Mouse (Mus musculus): ENCODE results near the gene Pfdn5.
"Not testable (repeated sequence)": the region's sequence is repeated elsewhere in the genome, so short reads cannot be mapped to it uniquely, and the experiment has no call there.

The Pfdn5 gene

DNA sequence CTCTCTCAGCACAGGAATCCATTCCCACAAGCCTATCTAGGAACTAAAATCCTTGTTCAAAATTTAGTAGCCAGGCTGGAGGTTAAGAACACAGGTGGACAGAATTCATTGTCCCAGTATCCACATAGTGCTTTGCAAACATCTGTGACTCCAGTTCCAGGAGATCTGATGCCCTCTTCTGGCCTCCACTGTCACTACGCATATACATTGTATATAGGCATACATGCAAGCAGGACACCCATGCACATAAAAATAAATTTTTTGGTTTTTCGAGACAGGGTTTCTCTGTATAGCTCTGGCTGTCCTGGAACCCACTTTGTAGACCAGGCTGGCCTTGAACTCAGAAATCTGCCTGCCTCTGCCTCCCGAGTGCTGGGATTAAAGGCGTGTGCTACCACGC lies 10.0 kb downstream of the Pfdn5 start:
- not testable (repeated sequence) for DNase-seq

DNA sequence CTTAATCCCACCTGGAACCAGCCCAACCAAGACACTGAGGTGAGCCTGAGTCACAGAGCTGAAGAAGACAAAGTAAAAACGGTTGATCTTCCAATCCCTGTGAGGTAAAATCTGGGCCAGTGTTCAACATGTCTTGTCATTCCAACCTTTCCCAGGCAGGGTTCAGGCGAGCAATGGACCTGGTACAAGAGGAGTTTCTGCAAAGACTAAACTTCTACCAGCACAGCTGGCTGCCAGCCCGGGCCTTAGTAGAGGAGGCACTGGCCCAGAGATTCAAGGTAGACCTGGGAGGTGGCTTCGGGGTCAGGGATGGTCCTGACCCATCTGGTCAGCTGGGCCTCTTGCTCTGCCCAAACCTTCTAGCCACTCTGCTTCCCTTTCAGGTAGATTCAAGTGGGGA lies 11.0 kb downstream of the Pfdn5 start:
- no peak for DNase-seq

DNA sequence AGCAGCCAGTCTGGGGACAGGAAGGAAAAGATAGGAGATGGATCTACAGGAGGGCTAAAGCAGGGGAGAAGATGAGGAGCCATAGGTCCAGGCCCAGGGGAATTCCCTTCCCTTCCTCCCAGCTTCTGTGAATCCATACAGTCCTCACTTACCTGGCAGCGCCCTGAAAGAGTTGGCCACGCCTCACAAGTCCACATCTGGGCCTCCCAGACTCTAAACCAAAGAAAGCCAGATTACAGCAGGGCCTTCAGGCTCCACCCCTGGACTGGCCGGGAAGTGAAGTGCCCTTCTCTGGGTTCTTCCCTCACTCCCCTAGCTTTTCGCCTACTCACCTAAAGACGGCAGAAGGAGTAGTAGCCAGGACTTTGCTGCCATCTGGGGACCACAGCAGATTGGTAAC lies 13.7 kb downstream of the Pfdn5 start:
- DNase-seq, result no peak

DNA sequence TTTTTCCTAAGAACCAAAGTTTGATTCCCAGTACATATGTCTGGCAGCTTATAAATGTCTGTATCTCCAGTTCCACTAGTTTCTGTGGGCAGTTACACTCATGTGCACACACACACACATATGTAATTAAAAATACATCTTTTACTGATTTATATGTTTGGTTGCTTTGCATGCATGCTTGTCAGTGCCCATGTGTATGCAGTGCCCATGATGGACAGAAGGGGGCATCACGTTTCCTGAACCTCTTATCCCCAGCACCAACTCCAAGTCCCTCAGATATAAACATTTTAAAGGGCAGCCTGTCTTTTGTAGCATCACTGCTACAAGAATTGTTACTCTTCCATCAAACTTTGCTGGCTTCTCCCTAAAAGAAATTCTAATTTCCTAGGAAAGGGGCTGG lies 15.7 kb downstream of the Pfdn5 start:
- no peak for DNase-seq

GRCm38 (mm10) chr15:102344490-102344889 lies 18.6 kb downstream of the Pfdn5 start:
- DNase-seq, result no peak

GRCm38 (mm10) chr15:102346444-102346843 lies 20.5 kb downstream of the Pfdn5 start:
- no peak for DNase-seq

DNA sequence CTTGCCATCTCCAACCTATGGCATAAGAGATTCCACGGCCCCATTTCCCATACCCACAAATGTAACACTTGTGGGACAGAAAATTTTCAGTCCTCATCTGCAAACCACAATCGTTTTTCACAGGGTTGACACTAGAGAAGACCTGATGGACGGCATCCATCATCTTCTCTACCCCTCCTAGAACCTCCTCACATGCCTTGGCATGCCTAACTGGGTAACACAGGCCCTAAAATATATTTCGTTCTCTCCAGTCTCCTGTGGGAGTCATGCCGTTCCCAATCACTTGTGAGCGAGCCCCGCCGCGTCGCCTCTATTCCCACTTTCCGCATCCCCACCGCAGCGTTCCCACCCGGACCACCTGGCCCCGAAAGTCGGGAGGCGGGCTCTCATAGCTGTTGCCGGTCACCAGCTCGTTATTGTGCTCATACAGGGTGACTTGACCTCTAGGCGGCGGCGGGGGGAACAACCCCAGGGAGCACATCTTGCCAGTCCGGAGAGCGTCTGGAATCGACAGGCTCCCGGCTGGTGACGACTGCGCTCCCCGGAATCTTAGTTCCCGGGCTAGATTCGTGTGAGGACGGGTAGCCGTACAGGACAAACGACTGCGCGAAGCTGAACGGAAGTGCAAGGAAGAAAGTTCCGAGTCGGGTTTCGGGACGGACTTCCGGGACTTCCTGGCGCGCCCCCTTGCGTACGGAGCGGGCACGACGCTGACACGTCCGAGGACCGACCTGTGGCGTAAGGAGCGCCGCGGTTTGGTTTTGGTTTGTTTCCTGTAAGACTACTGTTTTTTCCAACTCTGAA lies 24.4 kb downstream of the Pfdn5 start, which contains the start of gene Aaas:
Gene Aaas, minus strand, starts transcription at position 634 of the 804 bp plus-strand sequence.
- peak; percentile 93 for DNase-seq

GRCm38 (mm10) chr15:102350942-102351291 lies 25.0 kb downstream of the Pfdn5 start:
- no peak for DNase-seq

- no peak for DNase-seq
Observed at GRCm38 (mm10) chr15:102352177-102352576, 26.3 kb downstream of the Pfdn5 start.

DNA sequence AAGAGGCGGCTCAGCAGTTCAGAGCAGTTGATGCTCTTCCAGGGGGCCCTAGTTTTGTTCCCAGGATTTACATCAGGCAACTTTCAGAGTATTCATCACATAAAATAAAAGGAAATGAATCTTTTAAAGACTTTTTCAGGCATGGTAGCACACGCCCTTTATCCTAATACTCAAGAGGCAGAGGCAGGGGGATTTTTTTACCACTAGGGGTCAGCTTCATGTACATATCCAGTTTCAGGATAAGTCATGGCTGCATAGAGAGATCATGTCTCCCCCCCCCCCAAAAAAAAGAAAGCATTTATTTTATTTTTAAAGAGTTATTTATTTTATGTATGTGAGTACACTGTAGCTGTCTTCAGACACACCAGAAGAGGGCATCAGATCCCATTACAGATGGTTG lies 28.1 kb downstream of the Pfdn5 start:
- no peak for DNase-seq

DNA sequence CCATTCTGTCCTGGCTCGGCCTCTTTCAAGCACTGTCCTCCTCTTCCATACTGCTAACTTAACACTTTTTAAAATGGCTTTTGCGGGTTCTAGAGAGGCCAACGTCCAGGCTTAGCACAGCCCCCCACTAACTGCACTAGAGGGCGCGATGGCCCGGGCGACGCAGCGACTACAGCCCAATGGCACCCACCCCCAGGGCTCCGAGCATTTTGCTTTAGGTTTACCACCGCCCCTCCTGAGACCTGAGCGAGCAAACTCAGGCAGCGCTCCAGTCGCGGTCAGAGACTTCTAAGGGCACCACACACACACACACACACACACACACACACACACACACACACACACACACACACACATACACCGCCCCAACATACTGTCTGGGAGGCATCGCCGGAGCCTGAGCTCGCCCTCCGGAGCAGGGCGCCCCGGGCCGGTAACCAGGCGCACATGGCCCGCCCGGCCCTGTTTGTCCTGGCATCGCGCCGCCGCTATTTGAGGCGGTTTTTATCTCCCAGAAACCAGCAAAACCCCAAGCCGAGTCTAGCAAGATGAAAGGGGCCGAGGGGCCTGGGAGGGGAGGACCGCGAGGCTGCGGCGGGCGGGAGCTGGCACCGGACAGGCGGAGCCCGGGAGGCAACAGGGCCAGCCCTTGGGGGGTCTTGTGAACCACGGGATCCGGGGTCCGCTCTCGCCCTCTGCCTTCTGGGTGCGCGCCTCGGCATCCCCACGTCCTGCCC lies 29.4 kb downstream of the Pfdn5 start:
- no peak for DNase-seq

DNA sequence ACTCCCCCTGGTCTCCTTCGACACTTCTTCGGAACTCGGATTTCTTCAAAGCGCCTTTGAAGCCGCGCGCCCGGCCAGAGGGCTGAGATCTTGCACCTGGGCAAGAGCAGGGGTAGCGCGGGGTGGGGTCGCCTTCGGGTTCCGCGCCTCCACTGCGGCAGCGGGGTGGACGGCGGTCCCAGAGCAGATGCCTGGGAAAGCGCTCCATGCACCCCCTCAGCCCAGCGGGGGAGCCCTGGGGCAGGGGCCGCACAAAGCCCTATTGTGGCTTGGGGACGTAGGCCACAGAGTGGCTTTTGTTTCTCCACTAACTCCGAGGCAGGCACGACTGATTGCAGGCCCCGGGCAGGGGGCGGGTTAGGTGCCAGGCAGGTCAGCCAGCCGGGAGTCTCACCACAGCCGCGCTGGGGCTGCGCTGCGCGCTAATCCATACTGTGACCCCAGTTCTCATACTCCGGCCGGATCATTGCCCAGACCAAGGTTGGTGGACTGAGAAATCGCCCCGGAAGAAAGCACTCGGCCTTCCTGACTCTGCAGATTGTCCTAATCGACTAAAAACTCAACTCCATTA lies 30.0 kb downstream of the Pfdn5 start:
- peak; percentile 34 for DNase-seq

DNA sequence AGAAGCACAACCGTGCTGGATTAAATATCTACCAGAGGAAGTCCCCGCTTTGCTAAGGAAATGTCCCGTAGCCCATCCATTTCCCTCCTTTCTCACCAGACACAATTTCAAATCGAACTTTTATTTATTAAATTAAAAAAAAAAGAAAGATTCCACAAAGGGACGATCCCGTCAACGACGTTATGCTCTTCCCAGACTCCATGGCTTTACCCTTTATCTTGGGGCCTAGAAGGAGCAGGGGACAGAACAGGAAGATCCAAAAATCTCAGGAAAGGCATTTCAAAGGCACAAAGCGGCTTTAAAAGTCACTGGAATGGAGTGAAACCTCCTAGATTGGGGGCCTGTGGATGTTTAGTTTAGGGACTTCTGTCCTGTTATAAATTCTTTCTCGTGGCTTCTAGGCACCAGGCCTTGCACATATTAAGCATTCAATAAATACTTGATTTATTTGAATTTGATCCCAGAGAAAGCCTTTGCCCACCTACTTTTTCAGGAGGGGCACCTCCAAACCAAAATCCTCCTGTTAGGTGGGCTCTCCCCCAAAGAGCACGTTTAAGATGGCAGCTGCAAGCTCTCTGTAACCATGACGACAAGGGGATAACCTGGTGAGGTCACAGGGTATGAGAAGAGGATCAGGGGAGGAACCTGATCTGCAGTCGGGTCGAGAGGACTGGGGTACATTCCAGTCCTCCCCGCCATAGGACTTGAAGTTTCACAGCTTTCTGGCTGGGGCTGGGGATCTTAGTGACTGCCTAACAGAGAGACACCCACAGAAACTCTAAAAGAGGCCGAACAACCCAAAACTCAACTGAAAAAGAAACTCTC lies 30.8 kb downstream of the Pfdn5 start:
- no peak for DNase-seq

- DNase-seq, result no peak
Observed at GRCm38 (mm10) chr15:102358126-102358525, 32.2 kb downstream of the Pfdn5 start.

- no peak for DNase-seq
Observed at GRCm38 (mm10) chr15:102358834-102359233, 32.9 kb downstream of the Pfdn5 start.

GRCm38 (mm10) chr15:102362648-102363047 lies 36.7 kb downstream of the Pfdn5 start:
- DNase-seq, result no peak

DNA sequence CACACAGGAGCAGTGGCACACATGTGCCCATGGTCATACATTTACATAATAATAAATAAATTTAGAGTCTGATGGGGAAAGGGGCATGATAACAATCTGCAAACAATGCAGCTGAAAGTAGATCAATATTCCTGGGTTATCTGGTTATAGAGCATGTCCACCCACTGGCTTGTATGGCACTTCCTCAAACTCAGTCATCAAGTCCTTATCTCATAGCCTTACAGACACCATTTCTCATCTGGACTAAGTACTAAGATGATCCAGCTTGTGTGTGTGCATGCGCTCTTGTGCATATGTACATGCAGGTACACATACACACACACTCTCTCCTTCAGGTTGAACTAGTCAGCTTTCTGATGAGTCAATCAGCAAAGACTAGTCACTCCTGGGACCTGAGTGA lies 38.8 kb downstream of the Pfdn5 start:
- no peak for DNase-seq

DNA sequence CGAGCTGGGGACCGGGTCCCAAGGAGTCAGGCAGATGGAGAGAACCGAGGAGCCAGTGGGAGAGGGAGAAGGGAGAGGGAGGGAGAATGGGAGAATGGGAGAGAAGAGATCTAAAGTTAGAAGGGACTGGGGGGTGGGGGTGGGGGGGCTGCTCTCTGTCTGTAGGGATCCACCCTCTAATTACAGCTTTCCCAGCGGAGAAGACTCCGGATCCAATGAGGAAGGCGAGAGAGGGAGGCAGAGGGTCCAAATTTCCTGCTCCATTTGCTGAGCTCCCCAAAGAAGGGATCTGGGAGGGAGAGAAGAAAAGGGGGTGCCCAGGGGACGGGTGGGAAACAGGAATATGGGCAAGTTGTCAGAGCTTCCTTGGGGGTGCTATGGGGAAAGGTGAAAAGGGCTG lies 40.3 kb downstream of the Pfdn5 start:
- no peak for DNase-seq

DNA sequence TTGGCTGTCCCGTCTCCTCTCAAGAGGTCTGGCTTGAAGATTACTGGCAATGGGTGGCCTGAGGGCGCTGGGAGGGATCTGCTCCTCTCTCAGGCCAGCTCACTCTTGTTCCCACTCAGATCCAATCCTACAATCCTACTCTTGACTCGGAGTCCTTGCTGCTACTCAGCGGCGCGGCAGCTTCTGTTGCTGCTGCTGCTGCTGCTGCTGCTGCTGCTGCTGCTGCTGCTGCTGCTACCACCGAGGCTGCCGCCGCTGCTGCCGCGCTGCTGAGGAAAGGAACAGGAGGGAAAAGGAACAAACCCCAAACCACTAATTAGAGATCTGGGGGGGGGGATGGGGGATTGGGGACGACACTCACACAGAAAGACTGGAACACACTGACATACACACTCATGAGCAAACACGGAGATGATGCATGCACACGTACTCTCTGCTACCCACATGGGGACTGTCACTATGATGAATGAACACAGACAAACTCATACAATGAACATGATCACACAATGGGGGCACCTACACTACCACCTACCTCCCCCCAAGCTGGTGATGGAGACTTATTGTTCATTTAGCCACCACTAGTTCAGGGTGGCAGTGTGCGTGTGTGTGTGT lies 40.9 kb downstream of the Pfdn5 start, which contains the start of gene Sp7:
Gene Sp7, minus strand, starts transcription at position 450 of the 612 bp plus-strand sequence.
- no peak for DNase-seq

DNA sequence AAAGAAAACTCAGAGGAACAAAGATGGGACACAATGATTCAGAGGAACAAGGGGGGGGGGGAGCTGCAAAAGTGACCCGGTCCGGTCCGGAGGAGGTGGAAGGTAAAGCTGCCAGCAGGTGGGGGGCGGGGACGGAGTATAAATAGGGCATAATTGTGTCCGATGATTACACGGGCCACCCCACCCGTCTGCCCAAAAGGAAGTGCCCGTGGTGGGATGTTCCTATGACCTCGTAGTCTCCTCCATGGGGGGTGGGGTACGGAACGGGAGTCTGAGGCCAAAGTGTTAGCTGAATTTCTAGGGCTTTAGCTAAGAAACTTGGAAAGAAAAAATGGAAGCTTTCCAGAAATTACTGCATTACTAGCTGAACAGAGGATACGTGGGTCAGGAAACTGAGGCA lies 44.1 kb downstream of the Pfdn5 start:
- DNase-seq, result no peak

GRCm38 (mm10) chr15:102370727-102371126 lies 44.8 kb downstream of the Pfdn5 start:
- DNase-seq, result no peak

GRCm38 (mm10) chr15:102376453-102377162 lies 50.7 kb downstream of the Pfdn5 start:
- peak; percentile 17 for DNase-seq

Measured in cerebellum, adult 11-12 months (tissue).